Mouse (Mus musculus) naive thymus-derived CD4-positive, alpha-beta T cell, adult 2 months (primary cell): ENCODE results near the gene Spint1.
A peak's percentile ranks its signal among the peaks of the same experiment; 100 is the strongest.

ENCODE experiments used
- DNase-seq: peaks from one replicate; pipeline ENCODE4 v3.0.0-alpha.2; 2011; ENCODE audit warnings: low read depth

Gene Spint1

GRCm38 (mm10) chr2:119242548-119242947, 5.4 kb downstream of the Spint1 start:
- DNase-seq = no peak

DNA sequence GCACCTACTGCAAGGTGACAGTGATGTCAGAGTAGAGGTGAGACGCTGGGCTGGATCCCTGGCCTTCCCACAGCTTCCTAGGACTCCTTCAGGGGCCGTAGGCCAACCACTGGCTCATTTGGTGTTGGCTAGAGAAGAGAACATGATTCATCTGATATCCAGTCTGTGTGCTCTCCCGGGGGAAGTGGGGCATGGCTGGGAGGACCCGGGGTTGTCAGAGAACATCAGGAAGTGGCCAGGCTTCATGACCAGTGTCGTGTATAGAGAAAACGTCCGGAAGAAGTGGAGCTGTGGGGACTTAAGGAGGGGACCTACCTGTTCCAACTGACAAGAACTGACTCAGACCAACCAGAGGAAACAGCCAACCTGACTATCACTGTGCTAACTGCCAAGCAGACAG, 8.1 kb downstream of the Spint1 start:
- no peak for DNase-seq

GRCm38 (mm10) chr2:119247904-119248303, 10.7 kb downstream of the Spint1 start:
- no peak for DNase-seq

GRCm38 (mm10) chr2:119249592-119250061, 12.5 kb downstream of the Spint1 start:
- DNase-seq = no peak

- no peak for DNase-seq
Measured at GRCm38 (mm10) chr2:119250377-119250776, 13.2 kb downstream of the Spint1 start.

DNA sequence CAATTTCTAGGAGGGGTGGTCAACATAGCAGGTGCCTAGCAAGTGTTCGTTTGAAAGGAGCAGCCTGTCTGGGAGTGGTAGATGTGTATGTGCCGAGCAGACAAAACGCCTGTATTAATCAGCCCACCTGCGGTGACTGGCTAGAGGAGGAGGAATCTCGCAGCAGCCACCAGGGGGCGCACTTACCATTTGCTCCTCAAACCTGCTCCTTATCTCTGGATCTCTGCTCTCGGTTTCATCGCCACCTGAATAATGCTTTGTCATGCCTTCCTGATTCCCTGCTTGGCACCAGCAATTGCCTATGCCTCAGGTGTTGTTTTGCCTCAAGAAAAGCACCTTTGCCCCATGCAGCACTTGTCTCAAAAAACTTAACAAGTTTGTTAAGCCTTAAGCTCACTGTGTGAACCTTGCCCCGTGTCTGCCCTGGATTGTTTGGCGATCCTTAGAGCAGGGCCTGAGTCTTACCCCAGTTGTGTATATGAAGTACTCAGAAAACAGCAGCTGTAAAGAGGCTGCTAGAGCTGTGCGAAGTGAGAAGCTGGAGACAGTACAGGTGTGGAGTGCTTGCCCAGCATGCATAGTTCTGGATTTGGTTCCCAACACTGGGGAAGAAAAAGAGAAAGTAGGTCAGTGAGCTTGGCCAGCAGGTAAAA, 13.8 kb downstream of the Spint1 start:
- peak; percentile 90 for DNase-seq

GRCm38 (mm10) chr2:119254976-119255375, 17.8 kb downstream of the Spint1 start:
- DNase-seq = no peak

DNA sequence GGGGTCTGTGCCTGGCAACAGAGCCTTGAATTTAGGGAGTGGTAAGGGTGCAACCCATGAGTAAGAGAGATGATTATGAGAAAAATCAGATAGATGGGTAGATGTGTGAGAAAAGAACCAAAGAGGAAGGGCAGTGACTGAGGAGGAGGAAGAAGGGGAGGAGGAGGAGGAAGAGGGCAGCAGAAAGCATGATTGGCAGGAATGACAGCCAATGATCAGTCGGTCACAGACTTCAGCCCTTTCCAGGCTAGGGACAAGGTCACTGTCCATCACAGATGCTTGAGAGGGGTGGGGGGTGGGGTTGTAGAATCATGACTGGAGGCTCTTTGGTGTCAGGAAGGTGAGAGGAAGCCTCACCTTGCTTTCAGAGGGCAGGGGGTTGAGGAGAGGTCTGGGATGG, 23.4 kb downstream of the Spint1 start:
- DNase-seq = no peak

GRCm38 (mm10) chr2:119261326-119261725, 24.2 kb downstream of the Spint1 start:
- no peak for DNase-seq

GRCm38 (mm10) chr2:119262978-119263377, 25.8 kb downstream of the Spint1 start:
- DNase-seq = no peak

- no peak for DNase-seq
Measured at GRCm38 (mm10) chr2:119263813-119264212, 26.7 kb downstream of the Spint1 start.

DNA sequence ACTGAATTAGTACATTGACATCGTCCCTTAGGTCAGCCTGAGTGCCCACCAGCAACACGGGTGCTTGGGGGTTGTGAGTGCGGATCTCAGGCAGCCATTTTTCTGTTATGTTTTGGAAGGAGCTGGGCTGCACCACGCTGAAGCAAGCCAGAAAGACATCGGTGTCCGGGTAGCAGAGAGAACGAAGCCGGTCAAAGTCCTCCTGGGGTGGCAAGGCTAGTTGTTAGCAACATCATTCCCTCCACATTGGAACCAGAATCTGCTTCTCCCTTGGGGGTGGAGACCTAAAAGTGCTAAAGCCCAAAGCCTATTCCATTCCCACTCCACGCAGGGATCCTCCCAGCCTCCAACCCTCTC, 33.1 kb downstream of the Spint1 start:
- no peak for DNase-seq

- DNase-seq = peak; percentile 47
Measured at GRCm38 (mm10) chr2:119270643-119271331, 33.6 kb downstream of the Spint1 start, which contains the start of gene Rhov. TSS of gene Rhov (minus strand) at chr2:119271272.

- DNase-seq = no peak
Measured at GRCm38 (mm10) chr2:119274126-119274525, 37.0 kb downstream of the Spint1 start.

DNA sequence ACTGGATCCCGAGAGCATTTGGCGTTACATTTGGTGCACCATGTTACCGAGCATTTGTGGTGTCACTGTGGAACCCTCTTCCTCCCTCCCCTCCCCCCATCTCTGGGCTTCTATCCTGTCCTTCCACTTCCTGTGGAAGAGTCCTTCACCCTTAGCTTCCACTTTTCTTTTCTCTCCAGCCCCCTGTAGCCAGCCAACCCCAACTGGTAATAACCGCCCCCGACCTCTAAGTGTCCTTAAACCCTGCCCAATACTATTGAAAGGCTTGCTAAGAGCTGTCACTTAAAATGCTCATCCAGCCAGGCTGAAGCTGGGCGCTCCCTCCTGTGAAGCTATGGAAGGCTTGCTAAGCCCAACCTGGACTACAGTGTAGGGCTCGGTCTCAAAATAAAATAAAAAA, 39.8 kb downstream of the Spint1 start:
- no peak for DNase-seq

GRCm38 (mm10) chr2:119277810-119278209, 40.6 kb downstream of the Spint1 start:
- no peak for DNase-seq

DNA sequence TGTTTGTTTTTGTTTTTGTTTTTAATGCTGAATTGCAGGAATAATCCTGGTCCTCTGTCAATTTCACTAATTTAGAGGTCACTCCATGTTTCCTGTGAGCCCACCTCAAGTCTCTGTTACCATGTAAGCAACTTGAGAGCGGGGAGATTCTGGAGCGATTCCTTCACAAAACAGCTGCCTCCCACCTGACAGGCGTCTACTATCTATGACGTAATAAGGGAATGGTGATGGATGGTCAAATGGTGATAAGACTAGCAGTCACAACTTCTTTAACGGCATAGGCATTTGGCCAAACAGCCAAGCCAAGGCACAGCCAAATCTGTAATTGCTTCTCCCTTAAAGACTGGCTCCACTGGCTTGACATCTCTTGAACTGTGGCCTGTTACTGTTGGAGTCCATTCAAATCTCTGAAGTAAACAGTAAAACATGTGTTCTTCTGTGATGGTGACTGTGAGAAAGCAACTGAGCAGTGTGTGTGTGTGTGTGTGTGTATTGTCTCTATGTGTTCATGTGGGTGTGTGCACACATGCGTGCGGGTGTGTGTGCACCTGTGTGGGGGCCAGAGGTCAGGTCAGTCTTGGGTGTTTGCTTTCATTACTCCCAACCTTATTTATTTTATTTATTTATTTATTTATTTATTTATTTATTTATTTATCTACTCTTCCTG, 44.9 kb downstream of the Spint1 start:
- DNase-seq = no peak

DNA sequence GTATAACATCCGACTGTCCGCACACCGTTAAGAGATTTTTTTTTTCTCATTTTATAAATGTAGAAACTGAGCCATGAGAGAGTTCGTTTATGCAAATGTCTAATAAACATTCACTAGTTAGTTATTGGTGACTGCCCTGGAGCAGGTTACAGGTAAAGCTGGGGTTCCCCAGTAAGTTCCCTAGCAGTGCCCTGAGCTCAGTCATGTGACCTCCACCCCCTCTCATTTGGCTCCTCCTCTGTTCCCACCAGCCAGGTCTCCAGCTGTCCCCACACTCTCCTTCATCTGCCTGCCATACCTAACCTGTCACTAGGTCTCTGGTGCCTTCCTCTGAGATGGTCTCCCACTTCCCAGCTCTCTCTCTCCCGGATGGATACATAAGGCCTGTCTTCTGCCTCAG, 50.2 kb downstream of the Spint1 start:
- DNase-seq = no peak

DNA sequence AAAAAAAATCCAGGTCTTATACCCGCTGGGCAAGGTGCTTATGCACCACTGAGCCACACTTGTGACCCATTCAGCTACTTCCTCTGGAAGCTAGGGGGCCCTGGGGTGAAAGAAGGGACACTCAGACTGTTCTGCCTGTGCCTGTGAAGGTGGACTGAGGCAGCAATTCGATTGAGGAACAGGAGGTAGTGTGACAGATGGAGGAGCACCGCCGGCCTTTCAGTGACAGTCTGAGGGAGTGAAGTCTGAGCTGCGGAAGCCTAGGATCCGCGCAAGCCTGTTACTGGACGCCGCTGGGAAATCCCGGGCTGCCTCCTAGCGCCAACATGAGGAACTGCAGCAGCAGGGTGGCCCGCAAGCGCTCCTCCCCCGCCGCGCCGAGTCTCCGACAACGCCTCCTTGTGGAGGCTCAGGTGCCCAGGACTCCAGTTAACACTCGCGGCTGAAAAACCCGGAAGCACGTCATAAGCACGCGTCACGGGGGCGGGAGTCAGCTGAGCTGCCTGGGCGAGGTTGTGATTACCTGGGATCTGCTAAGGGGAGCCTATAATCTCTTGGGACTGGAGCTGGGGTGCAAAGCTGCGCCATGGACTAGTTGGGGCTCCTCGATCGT, 51.2 kb downstream of the Spint1 start, which contains the start of gene Vps18:
Gene Vps18, plus strand, starts transcription at position 471 of the 613 bp plus-strand sequence.
- DNase-seq = peak; percentile 99

GRCm38 (mm10) chr2:119289014-119289416, 51.9 kb downstream of the Spint1 start:
- no peak for DNase-seq

GRCm38 (mm10) chr2:119292281-119292680, 55.1 kb downstream of the Spint1 start:
- DNase-seq = no peak

DNA sequence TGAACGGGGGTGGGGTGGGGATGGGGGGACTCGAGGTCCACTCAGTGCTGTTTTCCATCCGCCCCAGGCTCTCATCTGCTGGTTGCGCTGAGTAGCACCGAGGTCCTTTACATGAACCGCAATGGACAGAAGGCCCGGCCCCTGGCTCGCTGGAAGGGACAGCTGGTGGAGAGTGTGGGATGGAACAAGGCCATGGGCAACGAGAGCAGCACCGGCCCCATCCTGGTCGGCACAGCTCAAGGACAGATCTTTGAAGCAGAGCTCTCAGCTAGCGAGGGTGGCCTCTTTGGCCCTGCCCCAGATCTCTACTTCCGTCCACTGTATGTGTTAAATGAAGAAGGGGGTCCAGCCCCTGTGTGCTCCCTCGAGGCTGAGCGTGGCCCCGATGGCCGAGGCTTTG, 55.7 kb downstream of the Spint1 start:
- no peak for DNase-seq

DNA sequence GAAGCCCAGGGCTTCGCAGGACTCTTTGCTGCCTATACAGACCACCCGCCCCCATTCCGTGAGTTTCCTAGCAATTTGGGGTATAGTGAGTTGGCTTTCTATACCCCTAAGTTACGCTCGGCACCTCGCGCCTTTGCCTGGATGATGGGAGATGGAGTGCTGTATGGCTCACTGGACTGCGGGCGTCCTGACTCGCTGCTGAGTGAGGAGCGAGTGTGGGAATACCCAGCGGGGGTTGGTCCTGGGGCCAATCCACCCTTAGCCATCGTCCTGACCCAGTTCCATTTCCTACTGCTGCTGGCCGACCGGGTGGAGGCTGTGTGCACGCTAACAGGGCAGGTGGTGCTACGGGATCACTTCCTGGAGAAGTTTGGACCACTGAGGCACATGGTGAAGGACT, 56.1 kb downstream of the Spint1 start:
- no peak for DNase-seq
